Mouse (Mus musculus): Measurements from ENCODE around the gene Olfr459.

Gene Olfr459

DNA sequence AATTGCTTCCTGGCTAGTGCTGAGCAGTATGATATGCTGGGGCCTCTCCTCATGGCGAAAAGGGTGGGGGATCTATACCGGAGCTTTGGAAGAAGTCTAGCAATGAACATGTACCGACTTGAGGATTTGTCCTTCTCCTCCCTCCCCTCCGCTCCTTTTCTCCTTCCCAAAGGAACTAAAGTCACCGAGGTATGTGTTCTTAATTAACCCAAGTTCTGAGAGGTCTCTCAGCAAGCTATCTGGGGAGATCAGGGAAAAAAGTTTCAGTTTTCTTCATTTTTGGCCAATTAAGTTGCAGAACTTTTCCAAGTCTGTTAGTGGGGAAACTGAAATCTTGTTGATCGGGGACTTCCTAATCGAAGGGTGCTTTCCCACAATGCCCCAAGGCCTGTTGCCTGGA is at the start of gene Olfr459:
TSS of gene Olfr459 (minus strand) at position 101 of the 400 bp plus-strand sequence.
- no peak for DNase-seq

DNA sequence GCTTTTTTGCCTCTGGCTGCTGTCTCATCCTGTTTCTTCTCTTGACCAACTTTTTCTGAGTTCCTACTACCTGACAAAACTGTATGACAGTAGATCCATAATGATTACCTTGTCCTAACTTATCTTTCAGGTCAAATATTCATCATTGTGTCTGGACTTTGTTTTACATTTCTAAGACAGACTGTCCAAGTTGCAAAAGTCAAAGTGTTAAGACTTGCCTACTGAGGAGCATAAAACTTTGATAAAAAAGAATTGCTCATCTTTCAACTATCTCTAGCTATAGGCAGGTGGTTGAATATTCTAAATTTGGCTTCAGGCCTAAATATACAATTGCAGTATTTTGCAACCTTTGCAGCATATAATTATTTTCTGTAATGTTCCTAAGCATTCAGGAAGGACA is 49.1 kb upstream of the Olfr459 start:
- DNase-seq, result no peak

DNA sequence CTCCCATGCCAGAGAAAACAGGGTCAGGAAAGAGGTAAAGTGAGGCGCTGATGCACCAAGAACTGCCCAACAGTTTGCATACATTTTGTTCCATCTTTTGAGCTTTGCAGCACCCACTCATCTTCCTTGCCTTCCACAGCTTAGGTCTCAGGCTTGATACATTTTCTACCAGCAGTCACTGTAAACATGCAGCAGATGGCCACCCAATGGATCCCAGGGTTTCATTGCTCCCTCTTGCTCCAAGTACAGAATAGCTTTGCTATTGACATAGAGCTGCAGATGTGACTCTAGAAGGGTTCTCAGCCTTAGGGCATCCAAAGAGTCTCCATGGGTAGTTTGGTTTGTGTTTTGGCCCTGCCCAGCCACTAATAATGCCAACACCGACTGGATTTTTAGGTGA is 11.7 kb upstream of the Olfr459 start:
- DNase-seq, result no peak

DNA sequence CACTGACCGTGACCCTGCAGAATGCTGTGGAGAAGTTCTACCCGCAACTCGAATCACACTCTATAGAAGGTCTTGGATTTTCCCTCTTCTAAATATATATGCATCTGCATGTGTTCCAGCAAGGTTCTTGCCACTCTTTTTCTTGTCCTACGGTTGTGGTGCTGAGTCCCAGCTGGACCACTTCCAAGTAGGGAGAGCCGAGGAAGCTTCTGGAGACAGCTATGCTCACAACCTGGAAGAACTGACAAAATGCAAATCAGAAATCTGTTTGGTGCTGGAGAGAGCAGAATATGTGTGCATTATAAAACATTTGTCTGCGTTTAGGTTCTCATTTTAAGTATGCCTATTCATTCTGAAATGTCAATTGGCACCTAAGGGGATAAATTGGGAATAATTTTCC is 744 bp upstream of the Olfr459 start:
- no peak for DNase-seq

DNA sequence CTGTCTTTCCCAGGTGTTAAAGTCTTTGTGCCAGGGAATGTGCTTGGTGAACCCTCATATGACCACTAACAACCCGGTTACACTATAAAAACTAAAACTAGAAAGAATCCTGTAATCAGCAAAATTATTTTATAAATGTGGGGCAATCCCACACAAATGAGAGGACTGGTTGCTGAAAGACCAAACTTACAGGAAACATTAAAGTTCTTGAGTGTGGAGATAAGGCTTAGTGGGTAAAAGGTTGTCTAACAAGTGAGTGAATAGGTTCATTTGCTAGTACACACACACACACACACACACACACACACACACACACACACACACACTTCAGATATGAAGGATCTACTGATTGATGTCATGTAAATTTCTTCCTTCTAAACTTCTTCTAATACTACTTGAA is 5.1 kb downstream of the Olfr459 start:
- DNase-seq, result no peak

DNA sequence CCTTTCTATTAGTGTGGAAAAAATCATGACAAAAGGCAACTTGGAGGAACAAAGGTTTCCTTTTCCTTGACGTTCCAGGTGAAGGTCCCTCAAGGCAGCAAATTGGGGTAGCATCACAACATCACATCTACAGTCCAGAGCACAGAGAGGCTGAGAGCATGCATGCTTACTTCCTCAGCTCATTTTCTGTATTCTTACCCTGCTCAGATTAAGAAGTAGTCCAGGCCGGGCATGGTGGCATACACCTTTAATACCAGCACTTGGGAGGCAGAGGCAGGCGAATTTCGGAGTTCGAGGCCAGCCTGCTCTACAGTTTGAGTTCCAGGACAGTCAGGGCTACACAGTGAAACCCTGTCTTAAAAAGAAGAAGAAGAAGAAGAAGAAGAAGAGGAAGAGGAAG is 10.7 kb downstream of the Olfr459 start:
- DNase-seq, result no peak

DNA sequence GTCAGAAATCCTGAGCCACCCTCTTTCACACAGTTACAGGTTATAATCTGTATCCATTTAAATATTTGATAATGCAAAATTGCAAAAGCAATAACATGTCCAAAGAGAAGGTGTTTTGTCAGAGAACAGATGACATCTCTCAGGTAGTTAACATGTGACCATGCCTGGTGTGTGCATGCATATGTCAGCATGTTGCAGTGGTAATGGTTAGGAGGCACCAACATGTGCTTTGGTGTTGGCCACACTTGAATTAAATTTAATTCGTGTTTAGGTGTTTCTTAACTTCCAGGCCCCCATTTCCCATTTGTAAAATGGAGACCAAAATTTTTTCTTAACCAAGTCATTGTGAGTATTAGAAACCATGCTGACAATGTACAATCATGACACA is 12.6 kb downstream of the Olfr459 start:
- DNase-seq, result no peak

GRCm38 (mm10) chr6:41761702-41762369 is 13.1 kb downstream of the Olfr459 start:
- peak; percentile 52 for DNase-seq

GRCm38 (mm10) chr6:41759618-41760017 is 15.4 kb downstream of the Olfr459 start:
- DNase-seq, result no peak

- no peak for DNase-seq
These were observed 16.6 kb downstream of the Olfr459 start for GRCm38 (mm10) chr6:41758421-41758820.

DNA sequence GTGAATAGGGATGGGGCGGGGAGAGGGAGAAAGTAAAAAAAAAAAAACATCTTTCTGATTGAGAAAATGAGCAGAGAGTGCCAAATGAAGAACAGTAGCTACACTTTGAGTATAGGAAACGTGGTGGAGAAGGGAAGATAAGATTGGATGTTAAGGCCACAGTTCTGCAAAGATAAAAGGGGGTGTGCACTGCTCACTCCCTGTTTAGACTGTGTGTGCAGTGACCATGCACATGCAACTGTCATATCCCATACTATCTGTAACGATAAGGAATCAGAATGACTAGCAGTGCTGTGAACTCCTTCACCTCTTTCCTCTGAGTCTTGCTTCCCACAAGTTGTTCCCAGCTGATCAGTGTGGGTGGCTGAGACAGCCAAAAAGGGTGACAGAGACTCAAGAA is 17.8 kb downstream of the Olfr459 start:
- DNase-seq, result no peak

DNA sequence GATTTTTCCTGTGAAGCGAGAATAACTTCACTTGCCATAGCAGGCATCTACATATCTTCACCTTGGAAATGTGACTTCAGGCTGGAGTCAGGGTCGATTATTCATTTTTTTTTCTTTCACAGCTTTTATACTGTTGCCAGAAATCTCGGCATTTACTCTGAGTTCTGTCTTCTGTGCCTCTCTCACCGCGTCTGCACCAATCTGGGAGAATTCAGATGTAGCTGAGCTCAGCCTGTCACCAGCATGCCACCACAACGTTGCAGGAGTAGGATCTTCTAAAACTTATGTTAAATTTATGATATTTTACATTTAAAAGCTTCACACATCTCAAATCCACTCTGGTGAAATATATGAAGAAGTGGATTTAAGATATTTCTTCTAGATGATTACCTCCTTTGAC is 20.4 kb downstream of the Olfr459 start:
- no peak for DNase-seq

DNA sequence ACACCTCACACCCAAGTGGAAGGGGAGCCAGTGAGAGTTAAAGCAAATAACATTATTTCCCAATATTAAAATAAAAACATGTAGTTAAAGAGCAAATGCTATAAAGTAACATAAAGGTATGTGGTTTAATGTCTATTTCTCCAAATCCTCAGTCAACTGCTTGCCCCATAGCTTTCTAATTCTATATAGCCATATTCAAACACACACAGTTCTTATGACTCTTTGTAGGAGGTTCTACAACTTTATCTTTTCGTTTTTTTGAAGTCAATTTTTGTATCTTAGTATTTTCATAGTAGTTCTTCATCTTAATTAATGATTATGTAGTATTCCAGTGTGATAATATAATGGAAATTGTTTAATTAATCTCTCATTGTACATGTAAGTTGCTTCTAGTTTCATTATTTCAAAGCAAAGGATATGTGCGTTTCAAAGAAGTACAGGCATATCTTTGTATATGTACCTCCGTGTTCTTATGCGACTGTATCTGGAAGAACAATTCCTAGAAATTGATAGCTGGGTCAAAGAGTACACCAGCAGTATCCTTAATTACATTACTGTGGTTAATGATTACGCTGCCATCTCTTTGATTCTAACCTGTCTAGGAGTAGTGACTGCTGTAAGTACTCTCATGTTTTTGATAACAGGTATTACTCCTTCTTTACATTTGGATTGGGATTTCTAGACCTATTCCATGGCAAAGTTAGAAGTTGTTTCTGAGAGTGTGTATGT is 30.1 kb downstream of the Olfr459 start:
- DNase-seq, result no peak

GRCm38 (mm10) chr6:41741101-41741500 is 33.9 kb downstream of the Olfr459 start:
- DNase-seq, result no peak

- DNase-seq, result no peak
These were observed 40.1 kb downstream of the Olfr459 start for GRCm38 (mm10) chr6:41734719-41735470.

DNA sequence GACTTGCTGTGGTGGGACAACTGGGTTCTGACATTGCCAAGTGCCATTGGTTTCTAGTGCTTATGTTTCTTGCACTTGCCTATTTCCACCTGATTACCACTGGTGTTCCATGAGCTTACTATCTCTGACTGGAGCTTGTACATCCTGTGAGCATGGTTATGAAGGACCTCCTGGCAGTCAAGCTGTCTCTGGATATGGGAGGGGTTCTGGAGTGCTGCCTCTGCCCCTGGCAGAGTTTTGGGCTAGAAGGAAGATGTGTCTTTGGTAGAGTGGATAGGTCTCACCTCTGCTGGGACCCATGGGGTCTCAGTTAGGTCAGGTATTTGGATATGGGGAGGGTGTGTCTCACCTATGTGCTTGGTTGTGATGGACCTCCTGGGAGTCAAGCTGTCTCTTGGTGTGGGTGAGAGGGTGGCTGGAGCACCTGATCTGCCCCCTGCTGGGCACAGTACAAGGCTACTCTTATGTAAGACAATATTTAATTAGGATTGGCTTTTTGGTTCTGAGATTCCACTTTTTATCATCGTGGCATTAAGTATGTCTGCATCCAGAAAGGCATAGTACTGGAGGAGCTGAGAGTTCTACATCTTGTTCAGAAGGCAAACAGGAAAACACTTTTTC is 46.9 kb downstream of the Olfr459 start:
- DNase-seq, result peak; percentile 60

- no peak for DNase-seq
These were observed 53.5 kb downstream of the Olfr459 start for GRCm38 (mm10) chr6:41721430-41721829.

Measured in thymus, postnatal 14 days (tissue).